Mouse (Mus musculus): ENCODE measurements around the gene Ndufb2.

DNA sequence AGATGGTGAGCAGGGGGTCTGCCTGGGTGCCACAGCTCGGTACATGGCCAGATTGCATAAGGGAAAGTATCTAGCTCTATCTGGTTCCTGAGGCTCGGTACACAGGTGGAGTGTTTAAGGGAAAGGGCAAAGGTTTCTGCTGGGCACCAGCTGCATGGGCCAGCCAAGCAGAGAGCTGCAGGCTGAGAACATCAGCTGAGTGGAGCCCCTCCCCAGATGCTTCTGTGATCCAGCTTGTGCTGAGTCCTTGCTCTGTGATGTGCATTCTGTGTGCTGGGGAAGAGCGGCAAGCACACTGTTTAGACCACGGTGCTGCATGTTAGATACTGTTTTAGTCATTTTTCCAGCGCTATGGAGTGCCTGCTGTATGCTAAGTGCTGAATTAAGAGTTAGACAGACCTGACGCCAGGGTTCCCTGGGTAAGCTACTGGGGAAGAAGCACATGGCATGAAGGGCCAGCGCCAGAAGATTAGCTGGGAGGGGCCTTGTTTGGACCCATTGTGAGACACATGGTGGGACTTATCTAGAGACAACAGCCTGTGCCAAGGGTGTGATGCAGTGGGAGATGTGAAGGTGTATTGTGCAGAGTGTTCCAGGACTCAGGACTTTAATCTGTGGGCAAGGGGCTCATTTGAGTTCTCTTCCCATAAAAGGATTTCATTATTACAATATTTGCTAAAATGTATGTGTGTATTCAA lies 11.1 kb upstream of the Ndufb2 start:
- TF ChIP-seq CTCF (IDR thresholded peaks at IDR 0.05; ENCODE audit: low read depth) = no peak
- TF ChIP-seq EP300 (IDR thresholded peaks at IDR 0.05; ENCODE audit: low read depth) = no peak
